Mouse (Mus musculus) ES-E14 (cell line): ENCODE measurements around the gene Cldn6. TPM values are rescaled to one million over a fixed set of nuclear protein-coding genes. Genes with fewer than 3 reads are reported as not detected.

Experiments used
- DNase-seq: peaks from one replicate; pipeline ENCODE4 v3.0.0-alpha.2; 2013; ENCODE audit warnings: low read depth, low spot score
- H3K27ac ChIP-seq: 2 replicates; pipeline ENCODE4 v1.5.1; 2012; ENCODE audit warnings: low read depth, mild to moderate bottlenecking, low read length, moderate library complexity, mixed read lengths; ENCODE audit not compliant: poor library complexity, insufficient read depth, severe bottlenecking
- H3K36me3 ChIP-seq: 2 replicates; pipeline ENCODE4 v1.6.1; 2012; ENCODE audit warnings: mild to moderate bottlenecking, low read length, moderate library complexity, mixed read lengths; ENCODE audit not compliant: control insufficient read depth, poor library complexity, insufficient read depth, severe bottlenecking
- H3K4me1 ChIP-seq, 2 experiments: fragments of 150-350 bp in 1 of 2; sonication (generic) in 1 of 2; 2 replicates each; pipeline ENCODE4 v1.6.1; 2012; ENCODE audit warnings: low read length in 2 of 2, mild to moderate bottlenecking in 1 of 2, mixed read lengths in 1 of 2; ENCODE audit not compliant: control insufficient read depth in 2 of 2, insufficient read depth in 2 of 2, poor library complexity in 1 of 2
- H3K4me3 ChIP-seq, 2 experiments: fragments of 150-350 bp in 1 of 2; sonication (generic) in 1 of 2; 2 replicates each; pipeline ENCODE4 v1.5.1; 2012; ENCODE audit warnings: low read length in 2 of 2, low read depth in 1 of 2, mild to moderate bottlenecking in 1 of 2, mixed read lengths in 1 of 2; ENCODE audit not compliant: insufficient read depth in 1 of 2, poor library complexity in 1 of 2, severe bottlenecking in 1 of 2
- H3K9ac ChIP-seq: 2 replicates; pipeline ENCODE4 v1.6.1; 2012; ENCODE audit warnings: low read depth, mild to moderate bottlenecking, low read length, mixed read lengths; ENCODE audit not compliant: poor library complexity, insufficient read depth, severe bottlenecking
- H3K9me3 ChIP-seq: fragments of 150-350 bp; sonication (generic); 2 replicates; pipeline ENCODE4 v1.6.1; 2012; ENCODE audit warnings: low read depth, mild to moderate bottlenecking, low read length; ENCODE audit not compliant: control insufficient read depth, insufficient read depth
- CHD2 ChIP-seq: IDR thresholded peaks from 2 replicates; pipeline ENCODE4 v1.6.1; 2014; ENCODE audit warnings: mild to moderate bottlenecking, low read depth, low read length, inconsistent platforms
- HCFC1 ChIP-seq: IDR thresholded peaks from 2 replicates; pipeline ENCODE4 v1.6.1; 2012; ENCODE audit warnings: low read length, inconsistent platforms, borderline replicate concordance; ENCODE audit not compliant: insufficient read depth
- MAFK ChIP-seq: IDR thresholded peaks from 2 replicates; pipeline ENCODE4 v1.6.1; 2014; ENCODE audit warnings: mild to moderate bottlenecking, low read depth, low read length, inconsistent platforms; ENCODE audit not compliant: insufficient read depth
- ZC3H11A ChIP-seq: IDR thresholded peaks from 2 replicates; pipeline ENCODE4 v1.6.1; 2012; ENCODE audit warnings: low read depth, mild to moderate bottlenecking, inconsistent platforms, low read length, borderline replicate concordance
- ZNF384 ChIP-seq: IDR thresholded peaks from 2 replicates; pipeline ENCODE4 v1.6.1; 2012; ENCODE audit warnings: low read depth, low read length, inconsistent platforms
- in situ Hi-C, 2 experiments: fragments of 600-800 bp; cut with MboI; formaldehyde crosslinking; loops; one replicate each; pipeline ENCODE4 v1.15.1; 2025; ENCODE audit warnings: low sequenced_read_pairs in 2 of 2, inconsistent platforms in 1 of 2; ENCODE audit not compliant: unreplicated experiment in 2 of 2
- total RNA-seq: library from RNA; depleted of rRNA; stranded (reverse); fragments of 300-350 nt; gene quantifications from 2 replicates; pipeline ENCODE4 v1.2.3, GENCODE M21; 2012

The Cldn6 gene
- total RNA-seq, 1 experiment, result 72.7 TPM

GRCm38 (mm10) chr17:23719455-23719854, 40.4 kb downstream of the Cldn6 start:
- H3K36me3 ChIP-seq, result no peaks in the 10 kb centered on the region
- TF ChIP-seq ZC3H11A, result no peak
- TF ChIP-seq ZNF384, result no peak
- TF ChIP-seq HCFC1, result no peak
- TF ChIP-seq CHD2, result no peak
- no peak for TF ChIP-seq MAFK
- in situ Hi-C loops, result no loop called here

GRCm38 (mm10) chr17:23721886-23722285, 42.8 kb downstream of the Cldn6 start:
- no peaks in the 10 kb centered on the region for H3K36me3 ChIP-seq
- H3K4me1 ChIP-seq, result peaks cover 0 to 3% of the 10 kb centered on the region in 2 experiments; a peak in 1 of 4 replicates
- in situ Hi-C loops, result no loop called here
- H3K9ac ChIP-seq, result no peak overlapping the region
- no peak overlapping the region for H3K27ac ChIP-seq
- H3K4me3 ChIP-seq, result no peak overlapping the region
- TF ChIP-seq ZNF384, result no peak
- no peak for TF ChIP-seq CHD2
- no peak for TF ChIP-seq MAFK
- no peak for TF ChIP-seq ZC3H11A
- TF ChIP-seq HCFC1, result no peak
- DNase-seq, result no peak
- no peaks in the 10 kb centered on the region for H3K9me3 ChIP-seq

More at GRCm38 (mm10) chr17:23719455-23719854, 40.4 kb downstream of the Cldn6 start:
- no peak for DNase-seq
- no peaks in the 10 kb centered on the region for H3K4me1 ChIP-seq
- no peak overlapping the region for H3K4me3 ChIP-seq
- H3K9me3 ChIP-seq, result no peaks in the 10 kb centered on the region
- no peak overlapping the region for H3K9ac ChIP-seq
- no peak overlapping the region for H3K27ac ChIP-seq

- no peak for TF ChIP-seq ZNF384
- TF ChIP-seq MAFK, result no peak
- TF ChIP-seq CHD2, result no peak
- TF ChIP-seq ZC3H11A, result no peak
- Histone ChIP-seq H3K4me3 (no peak within 1 kb of the TSS), H3K27ac (no peak within 1 kb of the TSS), H3K4me1 (peaks cover 2 to 3% of the 10 kb centered on the region in 2 experiments; a peak in 1 of 4 replicates), H3K9ac (no peak within 1 kb of the TSS), H3K36me3 (no peaks in the 10 kb centered on the region), H3K9me3 (no peaks in the 10 kb centered on the region)
- DNase-seq, result no peak
- in situ Hi-C loops, result no loop called here
Measured at GRCm38 (mm10) chr17:23722376-23723125, 43.5 kb downstream of the Cldn6 start, which contains the start of gene 1520401A03Rik. Gene 1520401A03Rik, minus strand, starts transcription at chr17:23722783.

- no peaks in the 10 kb centered on the region for H3K36me3 ChIP-seq
- peak overlapping the region; percentile 66; the same call in 1 of the 2 replicates for H3K9ac ChIP-seq
- H3K9me3 ChIP-seq, result no peaks in the 10 kb centered on the region
- no peak overlapping the region for H3K27ac ChIP-seq
- H3K4me3 ChIP-seq, result peak overlapping the region; percentile 55 to 67
- no peak for DNase-seq
- in situ Hi-C loops, result no loop called here
- no peak for TF ChIP-seq HCFC1
- no peak for TF ChIP-seq ZNF384
- TF ChIP-seq ZC3H11A, result no peak
- TF ChIP-seq MAFK, result no peak
- no peak for TF ChIP-seq CHD2
- H3K4me1 ChIP-seq, result peaks cover 2 to 5% of the 10 kb centered on the region in 2 experiments; a peak in 1 of 4 replicates
Measured at GRCm38 (mm10) chr17:23725477-23725876, 46.4 kb downstream of the Cldn6 start.
